Mouse (Mus musculus) thymus, postnatal 36 days (tissue): Measurements from ENCODE around the gene Itga9.
A peak's percentile ranks its signal among the peaks of the same experiment; 100 is the strongest.

Source experiments
- DNase-seq, 2 experiments: peaks; one replicate each; pipeline ENCODE4 v3.0.0; 2022; ENCODE audit warnings: mixed read lengths in 2 of 2

Gene Itga9

DNA sequence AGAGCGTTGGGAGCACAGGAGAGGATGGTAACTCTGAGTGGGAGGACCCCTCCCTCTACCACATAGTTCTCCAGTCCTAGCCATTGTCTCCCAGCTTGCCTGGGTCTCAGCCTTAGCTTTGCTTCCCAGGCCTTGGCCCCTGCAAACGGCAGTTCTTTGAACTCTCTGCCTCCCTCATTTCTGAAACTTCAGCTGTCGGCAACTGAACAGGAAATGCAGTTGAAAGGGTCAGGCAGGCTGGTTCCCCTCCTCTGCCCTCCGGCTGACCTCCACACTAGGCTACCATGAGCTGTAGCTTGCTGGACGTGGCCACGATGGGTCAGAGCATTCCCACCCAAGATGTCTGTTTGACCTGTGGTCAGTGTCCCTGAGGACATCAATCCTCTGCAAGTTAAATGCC, 48.5 kb downstream of the Itga9 start:
- DNase-seq: peak in 1 of 2 experiments; percentile 26

DNA sequence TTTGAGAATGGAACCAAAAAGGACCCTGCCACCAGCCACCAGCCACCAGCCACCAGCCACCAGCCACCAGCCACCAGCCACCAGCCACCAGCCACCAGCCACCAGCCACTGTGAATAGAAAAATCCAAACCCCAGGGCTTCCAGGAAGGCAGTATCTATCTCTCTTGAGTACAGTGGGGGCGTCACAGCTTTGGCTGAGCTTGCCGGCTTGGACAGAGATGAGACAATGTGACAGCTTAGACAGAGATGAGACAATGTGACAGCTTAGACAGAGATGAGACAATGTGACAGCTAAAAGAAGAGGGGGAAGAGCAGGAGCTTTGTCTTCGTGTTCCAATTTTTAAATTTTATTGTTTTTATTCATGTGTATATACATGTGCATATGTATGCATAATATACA, 49.2 kb downstream of the Itga9 start:
- no peak for DNase-seq

DNA sequence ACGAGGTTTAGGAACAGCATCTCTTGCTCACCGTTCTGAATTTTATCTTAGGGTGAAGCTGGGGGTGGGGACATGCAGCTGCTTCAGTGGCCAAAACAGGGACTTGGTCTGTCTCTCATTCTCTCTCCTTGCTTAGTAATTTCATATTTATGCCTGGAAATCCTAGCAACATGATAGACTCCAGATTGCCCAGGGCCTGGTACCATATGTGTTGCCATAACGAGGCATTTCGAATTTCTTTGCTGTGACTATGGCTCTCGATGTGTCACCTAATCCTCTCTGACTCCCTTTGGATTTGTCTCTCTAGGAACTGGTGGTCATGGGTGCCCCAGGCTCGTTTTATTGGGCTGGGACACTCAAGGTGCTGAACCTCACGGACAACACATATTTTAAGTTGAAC, 51.7 kb downstream of the Itga9 start:
- DNase-seq: no peak

DNA sequence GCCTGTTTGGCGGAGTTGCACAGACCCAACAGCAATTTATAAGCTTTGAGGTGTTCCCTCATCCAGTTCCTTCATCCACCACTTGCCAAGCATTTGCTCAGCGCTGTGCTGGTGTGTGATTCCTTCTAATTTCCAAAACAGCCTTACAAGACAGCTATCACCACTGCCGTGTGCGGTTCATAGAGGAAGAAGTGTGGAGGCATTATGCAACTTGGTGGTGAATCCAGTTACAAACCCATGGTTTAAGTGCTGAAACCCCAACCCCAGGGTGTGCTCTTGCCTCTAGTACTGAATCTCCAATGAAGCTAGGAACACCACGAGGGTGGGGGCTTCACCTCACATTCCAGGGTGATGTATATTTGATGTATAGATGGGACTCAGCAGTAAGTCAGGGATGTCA, 53.3 kb downstream of the Itga9 start:
- DNase-seq: no peak

DNA sequence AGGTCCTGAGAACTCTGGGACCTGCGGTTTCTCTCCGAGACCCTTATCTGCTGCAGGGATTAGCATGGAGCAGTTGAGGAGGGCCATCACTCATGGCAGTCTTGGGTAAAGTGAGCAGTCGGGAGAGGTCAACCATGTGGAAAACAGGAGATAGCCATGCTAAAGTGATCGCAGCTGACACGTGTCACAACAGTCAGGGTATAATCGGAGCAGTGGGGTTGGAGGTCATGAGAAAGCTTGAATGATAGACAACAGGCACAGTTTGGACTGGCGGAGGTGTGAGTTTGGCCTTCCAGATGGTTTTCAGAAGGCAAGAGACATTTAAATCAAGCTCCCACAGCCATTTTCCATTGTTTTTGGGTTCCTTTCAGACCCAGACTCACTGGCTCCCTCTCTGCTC, 53.8 kb downstream of the Itga9 start:
- no peak for DNase-seq

DNA sequence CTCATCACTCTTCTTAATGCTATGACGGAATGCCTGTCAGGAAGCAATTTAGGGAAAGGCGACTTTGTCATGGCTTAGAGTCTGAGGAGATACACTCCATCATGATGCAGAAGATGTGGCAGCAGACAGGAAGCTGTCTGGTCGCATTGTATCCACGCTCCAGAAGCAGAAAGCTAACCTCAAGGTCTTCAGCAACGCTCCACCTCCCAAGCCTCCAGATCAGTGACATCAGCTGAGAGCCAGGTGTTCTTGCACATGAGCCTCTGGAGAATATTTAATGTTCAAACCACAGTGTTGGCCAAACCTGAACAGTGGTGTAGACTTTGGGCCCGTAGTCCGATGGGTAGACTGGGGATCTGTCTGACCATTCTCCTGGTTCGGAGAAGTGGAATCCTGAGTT, 55.5 kb downstream of the Itga9 start:
- DNase-seq: no peak

DNA sequence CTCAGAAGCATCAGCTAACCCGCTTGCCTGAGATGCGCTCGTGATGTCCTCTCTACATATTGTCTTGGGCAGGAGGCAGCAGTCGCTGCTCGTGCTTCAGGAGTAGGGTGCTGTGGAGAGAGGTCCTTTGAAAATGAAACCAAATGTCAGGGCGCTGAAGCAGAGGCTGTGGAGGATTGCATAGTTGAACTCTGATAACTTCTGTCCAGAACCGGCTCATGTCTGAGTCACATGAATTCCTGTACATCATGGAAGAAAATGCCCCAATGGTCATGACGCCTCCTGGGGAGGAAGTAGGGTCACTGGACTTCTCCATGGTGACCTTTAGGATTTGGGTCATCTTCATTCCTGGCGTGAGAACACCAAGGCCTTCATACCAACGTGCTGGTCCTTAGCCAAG, 56.0 kb downstream of the Itga9 start:
- DNase-seq: no peak

DNA sequence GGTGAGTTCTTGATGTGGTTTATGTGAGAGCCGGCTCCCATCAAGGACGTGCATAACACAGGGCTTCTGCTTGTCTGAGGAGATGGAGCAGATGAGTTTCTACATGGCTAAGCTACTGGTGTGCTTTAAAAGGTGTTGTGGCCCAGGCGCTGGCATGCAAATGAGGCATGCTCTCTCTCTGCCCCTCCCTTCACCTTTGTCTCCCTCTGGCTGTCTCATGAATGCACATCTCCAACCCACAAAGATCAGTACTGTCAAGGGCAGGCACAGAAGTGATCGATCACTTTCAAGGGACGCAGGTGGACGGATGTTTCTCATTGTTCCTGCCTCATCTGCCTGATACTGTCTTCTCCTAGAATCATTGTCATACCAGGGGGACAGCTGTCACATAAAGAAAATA, 57.4 kb downstream of the Itga9 start:
- DNase-seq: no peak

DNA sequence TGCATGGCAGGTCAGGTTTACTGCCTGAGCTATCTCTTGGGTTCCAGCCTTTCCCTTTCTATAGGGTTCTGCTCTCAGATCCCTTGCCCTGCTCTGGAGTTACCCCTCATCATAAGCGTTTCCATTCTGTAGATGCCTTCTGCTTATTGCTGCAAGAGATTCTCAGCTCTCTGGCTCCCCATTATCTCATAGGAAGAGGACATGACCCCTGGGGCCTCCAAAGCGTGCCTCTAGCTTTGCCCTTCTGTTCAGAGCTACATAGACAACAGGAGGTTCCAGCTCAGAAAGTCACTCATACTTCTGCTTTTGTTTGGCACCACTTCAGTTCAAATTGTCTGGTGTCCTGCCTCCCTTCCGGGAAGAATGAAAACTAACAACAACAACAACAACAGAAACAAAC, 59.6 kb downstream of the Itga9 start:
- no peak for DNase-seq

DNA sequence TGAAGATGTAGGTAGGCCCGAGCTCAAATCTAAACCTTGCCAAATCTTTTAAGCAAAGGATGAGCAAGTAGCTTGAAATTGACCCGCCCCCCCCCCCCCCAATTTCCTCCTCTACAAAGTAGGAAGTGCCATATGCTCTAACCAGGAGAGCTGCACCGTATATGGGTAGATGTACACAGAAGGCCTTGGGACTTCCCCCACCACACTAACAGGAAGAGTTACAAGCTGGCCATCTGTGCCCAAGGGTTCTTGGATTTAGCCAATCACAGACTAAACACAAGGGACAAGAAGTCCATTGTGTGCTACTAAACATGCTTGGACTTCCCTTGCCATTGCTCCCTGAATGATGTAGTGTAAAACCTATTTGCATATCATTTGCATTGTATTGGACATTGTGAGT, 63.2 kb downstream of the Itga9 start:
- no peak for DNase-seq

DNA sequence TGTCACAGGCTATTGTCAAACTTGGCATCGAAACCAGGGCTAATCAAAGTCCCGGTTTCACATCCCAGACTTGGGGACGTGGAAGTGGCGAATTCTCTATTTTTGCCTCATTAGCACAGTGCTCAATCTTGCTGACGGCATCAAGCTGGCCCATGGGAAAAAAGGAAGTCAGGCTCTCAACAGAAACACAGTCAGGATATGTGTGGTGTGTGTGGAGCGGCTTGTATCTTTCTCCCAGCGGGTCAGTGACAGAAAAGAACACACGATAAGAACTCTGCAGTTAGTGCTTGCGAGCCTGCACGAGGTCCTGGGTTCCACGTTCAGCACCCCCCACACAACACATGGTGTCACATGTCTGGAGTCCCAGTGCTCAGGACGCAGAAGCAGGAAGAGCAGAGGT, 67.8 kb downstream of the Itga9 start:
- DNase-seq: no peak

DNA sequence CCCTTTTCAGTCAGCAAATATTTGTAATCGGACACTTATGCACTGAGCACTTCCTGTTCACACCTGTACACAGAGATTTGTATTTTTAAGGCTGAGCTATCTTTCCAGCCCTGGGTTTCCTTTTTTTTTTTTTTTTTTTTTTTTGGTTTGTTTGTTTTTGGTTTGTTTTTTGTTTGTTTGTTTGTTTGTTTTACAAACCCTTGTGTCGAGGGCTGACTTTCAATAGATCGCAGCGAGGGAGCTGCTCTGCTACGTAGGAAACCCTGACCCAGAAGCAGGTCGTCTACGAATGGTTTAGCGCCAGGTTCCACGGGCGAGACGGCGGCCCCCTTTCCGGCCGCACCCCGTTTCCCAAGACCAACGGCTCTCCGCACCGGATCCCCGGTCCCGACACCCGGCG, 68.3 kb downstream of the Itga9 start:
- DNase-seq: no peak

DNA sequence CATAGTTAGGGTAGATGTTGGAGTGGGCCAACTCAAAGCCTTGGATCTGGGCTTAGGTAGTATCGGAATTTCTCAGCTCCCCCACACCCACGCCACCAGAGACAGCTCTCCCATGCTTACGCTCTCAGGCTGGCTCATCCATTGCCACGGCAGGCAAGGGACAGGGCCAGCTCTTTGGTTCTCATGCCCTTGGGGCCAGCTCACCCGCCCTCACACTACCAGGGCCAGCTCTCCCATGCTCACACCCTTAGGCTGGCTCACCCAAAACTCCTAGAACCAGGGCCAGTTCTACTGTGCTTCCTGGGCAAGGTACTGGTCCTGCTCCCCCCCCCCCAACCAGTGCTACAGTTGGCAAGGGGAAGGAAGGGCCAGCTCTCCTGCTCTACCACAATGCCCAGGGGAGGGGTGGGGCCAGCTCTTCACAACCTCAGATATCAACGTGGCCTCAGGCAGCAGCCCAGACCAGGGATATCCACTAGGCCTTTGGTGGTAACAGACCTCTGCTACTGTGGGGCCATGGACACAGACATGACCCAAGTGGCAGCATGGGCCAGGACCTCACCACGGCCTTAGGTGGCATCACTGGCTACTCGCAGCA, 69.2 kb downstream of the Itga9 start:
- no peak for DNase-seq

DNA sequence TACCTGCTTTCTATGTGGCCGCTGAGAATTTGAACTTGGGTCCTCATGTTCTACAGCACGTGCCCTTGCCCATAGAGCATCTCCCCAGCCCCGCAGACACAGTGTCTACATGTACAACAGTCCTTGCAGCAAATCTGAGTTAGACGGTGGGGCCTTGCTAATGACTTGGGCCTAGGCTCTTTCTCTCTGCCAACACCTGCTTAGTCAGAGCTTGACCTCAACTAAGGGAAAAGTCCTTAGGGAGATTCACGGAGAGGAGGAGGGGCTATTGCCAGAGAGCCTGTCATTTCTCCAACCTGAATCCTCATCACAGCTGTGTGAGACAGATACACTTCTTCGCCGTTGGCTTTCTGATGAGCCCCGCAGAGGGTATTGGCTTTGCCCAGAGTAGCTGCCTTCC, 70.2 kb downstream of the Itga9 start:
- no peak for DNase-seq

DNA sequence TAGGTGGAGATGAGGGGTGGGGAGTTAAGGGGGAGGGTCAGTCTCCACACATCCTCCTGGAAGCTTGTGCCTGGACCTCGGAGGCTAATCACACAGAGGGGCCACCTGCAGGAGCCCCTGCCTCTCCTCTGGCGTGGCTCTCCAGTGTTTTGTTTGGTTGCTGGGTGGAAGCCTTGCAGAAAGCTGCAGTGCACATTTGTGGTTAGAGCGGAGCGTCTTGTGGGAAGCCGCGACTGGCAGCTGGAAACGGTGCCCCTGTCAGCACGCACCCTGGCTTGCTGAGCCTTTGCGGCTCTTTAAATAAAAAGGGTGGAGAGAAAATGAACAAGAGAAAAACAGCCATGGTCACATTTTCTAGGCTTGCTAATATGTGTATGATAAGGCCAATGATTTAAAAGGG, 70.9 kb downstream of the Itga9 start:
- peak; percentile 61 to 68 for DNase-seq

DNA sequence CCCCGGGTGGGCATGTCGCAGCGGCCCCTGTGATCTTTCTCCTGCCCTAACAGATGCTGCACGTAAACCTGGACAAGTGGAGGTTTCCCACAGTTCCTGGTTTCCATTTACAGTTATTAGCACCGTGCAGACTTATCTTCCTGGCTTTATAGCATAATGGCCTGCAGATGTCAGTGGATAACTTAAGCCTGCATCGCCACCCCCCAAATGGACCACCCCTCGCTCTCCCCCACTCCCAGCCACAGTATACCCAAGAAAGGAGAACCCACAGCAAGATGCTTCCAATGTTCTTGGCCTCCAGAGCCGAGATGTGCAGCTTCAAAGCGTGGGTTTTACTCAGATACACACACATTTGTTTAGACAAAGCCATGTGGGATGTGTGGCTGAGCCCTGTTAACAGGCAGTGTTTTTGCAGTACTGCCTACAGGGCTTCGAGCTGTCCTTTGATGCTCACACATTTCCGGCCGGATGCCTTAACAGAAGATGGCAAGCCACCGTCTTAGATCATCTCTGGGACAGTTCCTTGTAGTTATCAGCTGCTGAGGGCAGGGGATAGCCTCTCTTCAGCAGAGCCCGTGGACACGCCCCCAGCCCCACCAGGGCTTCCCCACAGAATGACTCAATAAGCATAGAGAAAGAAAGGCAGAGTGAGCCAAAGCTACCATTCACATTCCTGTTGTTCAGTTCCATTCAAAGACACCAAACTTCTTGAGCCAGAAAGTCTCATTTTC, 71.7 kb downstream of the Itga9 start:
- peak; percentile 64 to 69 for DNase-seq

DNA sequence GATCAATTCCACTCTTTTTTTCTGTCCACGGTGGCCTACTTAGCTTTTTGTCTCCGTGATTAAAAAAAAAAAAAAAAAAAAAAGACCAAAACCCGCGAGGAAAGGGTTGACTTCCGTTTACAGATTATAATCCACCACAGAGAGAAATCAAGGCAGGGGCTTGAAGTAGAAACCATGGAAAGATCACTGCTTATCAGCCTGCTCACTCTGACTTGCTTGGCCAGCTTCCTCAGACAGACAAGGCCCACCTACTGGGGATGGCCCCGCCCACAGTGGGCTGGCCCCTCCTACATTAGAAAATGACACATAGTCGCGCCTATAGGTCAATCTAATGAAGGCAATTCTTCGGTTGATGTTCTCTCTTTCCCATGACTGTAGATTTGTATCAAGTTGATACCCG, 72.3 kb downstream of the Itga9 start:
- peak in 1 of 2 experiments; percentile 43 for DNase-seq

DNA sequence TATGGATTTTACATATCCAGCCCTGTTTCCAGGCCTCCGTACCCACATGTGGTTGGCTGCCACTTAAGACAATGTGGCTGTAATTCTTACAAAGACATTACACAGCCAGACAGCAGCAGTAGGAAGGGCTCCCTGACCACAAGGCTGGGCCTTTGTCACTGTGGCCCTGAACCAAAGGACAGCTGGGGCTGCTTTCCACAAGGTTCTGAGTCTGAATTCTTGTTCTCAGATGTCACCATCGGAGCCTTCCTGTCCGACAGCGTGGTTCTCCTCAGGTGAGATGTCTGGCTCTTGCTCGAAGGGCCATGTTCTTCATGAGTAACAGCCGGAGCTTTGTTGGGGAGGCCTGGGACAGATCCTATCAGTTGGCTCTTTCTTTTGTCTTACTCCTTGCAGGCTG, 75.0 kb downstream of the Itga9 start:
- DNase-seq: no peak

DNA sequence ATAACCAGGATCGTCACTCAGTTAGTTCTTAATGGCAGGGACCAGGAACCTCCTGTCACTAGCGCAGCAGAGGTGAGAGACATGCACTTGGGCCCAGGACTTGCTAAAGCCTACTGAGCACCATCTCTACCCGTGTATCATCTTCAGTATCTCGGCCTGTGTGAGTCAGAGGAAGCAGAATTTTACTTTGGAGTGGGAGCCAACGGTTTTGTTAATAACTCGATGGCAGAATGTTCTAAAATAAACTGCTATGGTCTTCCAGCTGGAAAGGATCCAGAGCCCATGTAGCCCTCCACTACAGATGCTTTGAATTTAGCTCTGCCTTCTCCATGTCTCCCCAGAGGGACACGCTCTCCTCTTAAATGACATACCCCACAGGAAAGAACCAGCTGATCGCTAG, 75.7 kb downstream of the Itga9 start:
- no peak for DNase-seq

DNA sequence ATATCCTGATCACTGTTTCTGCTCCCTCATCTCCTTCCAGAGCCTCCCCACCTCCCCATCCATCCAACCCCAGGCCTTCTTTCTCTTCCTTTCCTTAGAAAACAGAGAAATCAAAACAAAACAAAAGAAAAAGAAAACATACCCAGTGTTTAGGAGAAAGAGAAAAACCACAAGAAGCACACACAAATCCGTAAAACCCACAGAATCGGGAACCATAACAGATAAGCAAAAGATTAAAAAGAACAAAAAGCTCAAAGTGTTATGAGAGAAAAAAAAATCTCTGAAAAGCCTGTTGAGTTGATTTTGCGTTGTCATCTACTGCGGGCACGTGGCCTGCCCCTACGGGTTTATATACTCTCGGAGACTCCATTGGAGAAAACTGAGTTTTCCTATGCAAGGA, 77.0 kb downstream of the Itga9 start:
- no peak for DNase-seq

DNA sequence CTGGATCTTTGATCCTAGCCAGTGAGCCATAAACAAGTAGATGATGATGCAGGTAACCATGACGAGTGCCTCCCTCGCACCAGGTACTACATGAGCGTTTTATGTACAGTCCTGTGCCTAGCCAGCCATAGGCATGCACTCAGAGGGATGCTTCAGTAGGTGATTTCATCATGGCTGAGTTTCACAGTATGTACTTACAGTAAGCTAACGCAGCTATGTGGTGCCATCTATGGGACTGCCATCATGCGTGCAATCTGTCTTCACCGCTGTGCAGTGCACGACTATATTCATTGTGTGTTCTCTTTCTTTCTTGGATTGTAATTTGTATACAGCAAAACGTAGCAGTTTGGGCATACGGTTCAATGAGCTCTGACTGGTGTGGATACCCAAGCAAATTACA, 77.9 kb downstream of the Itga9 start:
- DNase-seq: peak; percentile 40 to 52

DNA sequence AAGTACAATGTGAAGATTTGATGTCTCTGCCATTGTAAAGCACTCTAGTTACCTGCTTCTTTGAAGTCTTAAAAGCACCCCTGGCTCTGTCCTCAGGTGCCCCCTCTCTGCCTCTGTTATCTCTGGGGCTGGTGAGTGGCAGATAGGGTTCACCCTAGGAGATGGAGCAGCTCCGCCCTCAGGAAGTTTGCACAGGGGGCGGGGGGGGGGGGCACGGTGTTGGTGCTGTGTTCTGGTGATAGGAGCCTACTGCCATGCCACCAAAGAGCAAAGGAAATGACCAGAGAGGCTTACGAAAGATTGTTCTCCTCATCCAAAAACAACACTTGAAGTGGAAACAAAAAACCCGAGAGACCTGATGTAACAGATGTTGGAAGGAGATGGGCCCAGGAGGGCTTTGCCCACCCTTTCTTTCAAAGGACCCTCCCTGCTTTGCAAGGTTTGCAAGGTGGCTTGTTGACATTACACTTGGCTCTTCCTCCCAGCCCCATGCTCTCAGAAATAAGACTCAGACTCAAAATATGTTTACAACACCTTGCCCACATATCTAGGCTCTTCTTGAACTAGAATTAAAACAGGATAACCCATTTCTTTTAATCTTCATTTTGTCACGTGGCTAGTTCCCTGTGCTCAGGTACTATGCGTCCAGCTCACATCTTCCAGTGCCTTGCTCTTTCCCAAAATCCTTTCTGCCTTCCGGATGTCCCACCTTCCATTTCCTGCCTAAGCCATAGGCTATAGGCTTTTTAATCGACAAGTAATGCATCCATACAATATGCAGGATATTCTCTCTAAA, 79.9 kb downstream of the Itga9 start:
- no peak for DNase-seq

DNA sequence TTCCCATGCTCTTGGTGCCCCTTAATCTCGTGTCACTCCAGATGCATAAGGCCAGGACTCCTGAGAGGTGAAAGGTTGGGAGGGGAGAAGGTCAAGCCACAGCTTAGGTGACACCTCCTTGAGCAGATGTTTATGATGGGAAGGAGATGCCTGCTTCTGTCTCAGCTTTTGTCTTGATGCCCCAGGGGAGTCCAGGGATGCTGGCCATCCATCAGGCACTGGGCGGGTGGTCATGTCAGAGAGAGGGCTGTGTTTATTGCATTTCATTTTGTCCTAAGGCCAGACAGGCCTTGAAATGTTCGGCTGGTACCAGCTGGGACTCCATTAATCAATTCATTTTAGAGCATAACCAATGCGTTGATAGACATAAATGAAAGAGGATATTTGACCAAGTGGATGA, 81.8 kb downstream of the Itga9 start:
- DNase-seq: no peak

DNA sequence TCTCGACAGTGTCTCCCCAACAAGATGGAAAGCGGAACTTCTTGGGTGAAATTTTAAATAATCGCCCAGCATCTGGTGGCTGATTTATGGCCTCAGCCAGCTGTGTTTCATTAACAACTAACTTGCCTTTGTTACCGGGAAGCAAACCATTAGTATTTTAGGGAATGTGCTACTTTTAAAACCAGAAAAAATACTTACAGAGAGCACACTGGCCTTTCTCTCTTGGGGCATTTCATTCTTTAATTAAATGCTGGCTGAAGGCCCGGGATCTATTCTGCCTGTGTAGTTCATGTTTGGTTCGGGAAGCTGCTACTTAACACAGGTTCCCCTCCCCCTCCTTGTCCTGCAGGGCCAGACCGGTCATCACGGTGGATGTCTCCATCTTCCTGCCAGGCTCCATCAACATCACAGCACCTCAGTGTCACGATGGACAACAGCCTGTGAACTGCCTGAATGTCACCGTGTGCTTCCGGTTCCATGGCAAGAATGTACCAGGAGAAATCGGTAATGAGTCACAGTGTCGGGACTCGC, 82.5 kb downstream of the Itga9 start:
- DNase-seq: no peak
